Mouse (Mus musculus): ENCODE data around the gene Usp39.
A peak's percentile ranks its signal among the peaks of the same experiment; 100 is the strongest.

Usp39 gene

GRCm38 (mm10) chr6:72350214-72350613, 5.2 kb upstream of the Usp39 start:
- DNase-seq = no peak

DNA sequence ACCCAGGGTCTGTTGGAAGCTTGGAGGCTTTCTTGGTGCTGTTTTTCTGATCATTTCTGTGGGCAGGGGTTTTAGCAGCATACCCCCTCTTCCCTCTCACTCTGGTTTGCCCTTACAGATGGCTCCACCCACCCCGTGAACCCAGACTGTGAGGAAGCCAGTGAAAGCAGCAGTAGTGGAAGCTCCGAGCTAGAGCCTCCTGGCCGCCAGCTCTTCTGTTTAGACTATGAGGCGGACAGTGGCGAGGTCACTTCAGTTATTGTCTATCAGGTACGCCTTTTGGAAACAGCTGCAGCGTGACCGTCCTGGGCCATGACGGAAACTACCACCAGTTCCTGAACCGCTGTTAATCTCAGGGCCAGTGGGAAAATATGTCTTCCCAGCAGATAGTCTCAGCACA, 3.4 kb upstream of the Usp39 start:
- DNase-seq = peak; percentile 34

GRCm38 (mm10) chr6:72347166-72347941, 2.4 kb upstream of the Usp39 start, which contains the start of gene 0610030E20Rik:
0610030E20Rik (plus strand) TSS chr6:72347317.
- peak; percentile 84 for DNase-seq

DNA sequence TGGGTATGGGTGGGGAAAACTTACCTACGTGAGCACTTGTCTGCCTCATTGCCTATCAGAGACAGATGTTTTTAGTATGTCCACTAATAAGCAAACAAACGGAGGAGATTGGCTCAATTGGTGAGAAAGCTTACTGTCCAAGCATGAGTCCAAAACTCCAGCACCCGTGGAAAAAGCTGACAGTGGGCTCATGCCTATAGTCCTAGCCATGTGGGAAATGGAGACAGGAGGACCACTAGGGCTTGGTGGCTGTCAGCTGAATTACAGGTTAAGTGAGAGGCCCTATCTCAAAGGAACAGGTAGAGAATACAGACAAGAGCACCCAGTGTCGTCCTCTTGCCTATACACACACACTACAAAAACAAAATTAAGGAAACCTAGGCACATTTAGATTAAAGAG, 1.3 kb upstream of the Usp39 start:
- DNase-seq = no peak

GRCm38 (mm10) chr6:72345633-72346032, 649 bp upstream of the Usp39 start:
- no peak for DNase-seq

DNA sequence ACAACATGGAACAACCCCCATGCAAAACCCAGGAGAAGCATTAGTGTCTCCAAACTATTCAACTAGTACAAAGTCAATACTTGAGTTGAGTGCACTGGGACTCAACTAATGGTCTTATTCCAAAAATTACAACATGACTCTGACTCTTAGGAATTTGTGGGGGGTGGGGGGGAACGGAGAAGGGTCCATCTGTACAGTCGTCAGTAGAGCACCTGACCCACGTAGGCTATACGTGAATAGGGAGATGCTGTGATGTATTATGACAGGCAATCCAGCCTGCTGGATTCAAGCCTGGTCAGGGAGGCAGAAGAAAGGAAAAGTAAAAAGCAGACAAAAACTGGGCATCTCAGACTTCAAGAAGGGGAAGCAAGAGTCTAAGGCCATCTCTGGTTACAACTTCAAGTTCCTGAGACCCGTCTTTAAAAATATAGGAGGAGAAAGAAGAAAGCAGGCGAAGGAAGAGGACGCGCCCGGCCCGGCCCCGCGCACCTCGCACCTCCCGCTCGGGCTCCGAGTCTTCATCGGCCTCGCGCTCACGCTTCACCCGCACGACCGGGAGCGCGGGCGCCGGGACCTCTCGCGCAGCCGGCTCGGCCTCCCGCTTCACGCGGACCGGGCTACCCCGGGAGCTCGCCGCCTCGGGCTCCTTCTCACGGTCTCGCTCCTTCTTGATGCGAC, 449 bp downstream of the Usp39 start:
- no peak for DNase-seq

- DNase-seq = no peak
Measured at GRCm38 (mm10) chr6:72340481-72340880, 4.5 kb downstream of the Usp39 start.

- no peak for DNase-seq
Measured at GRCm38 (mm10) chr6:72333111-72333510, 11.9 kb downstream of the Usp39 start.

DNA sequence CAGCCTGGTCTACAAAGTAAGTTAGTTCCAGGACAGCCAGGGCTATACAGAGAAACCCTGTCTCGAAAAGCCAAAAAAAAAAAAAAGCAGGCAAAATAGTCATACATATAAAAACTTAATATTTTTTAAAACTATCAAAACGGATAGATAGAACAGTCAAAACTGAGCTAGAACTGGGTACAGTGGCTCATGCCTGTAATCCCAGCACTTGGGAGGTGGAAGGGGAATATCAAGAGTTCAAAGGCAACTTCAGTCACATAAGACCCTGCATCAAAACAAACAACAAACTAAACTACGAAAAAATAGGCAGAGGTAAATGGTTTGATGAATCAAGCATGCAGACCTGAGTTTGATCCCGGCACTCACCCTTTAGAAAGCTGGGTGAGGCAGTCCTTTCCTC, 14.9 kb downstream of the Usp39 start:
- DNase-seq = no peak

DNA sequence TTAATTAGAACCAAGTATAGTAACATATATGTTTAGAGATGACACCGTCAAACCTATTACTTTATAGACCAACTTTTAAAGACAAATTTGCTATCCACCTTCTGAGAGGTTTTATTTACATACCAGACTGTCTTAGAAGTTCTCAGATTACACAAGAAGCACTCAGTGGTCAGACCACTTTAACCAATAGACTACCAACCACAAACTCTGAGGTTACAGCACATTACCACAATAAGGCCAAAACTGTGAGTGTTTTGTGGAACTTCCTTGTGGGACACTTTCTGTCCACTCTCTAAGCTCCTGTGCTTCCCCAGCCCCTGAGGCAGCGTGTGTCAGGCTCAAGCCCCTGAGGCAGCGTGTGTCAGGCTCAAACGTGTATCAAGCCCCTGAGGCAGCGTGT, 16.0 kb downstream of the Usp39 start:
- DNase-seq = no peak

DNA sequence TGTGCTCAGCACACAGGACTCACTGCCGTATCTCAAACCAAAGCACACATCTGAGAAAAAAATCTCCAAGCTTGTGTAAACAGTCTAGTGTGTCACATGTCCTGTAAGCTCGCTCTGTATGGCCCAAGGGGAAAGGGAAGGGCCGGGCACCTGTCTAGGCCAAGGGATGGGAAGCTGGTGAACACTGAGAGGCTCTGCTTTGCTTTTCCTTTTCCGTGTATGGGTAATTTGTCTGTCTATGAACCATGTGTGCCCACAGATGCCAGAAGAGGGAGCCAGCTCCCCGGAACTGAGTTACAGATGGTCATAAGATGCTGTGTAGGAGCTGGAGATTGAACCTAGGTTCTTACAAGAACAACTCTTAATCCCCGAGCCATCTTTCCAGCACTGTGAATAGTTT, 18.7 kb downstream of the Usp39 start:
- peak; percentile 49 for DNase-seq

GRCm38 (mm10) chr6:72323786-72324508, 21.0 kb downstream of the Usp39 start:
- no peak for DNase-seq

DNA sequence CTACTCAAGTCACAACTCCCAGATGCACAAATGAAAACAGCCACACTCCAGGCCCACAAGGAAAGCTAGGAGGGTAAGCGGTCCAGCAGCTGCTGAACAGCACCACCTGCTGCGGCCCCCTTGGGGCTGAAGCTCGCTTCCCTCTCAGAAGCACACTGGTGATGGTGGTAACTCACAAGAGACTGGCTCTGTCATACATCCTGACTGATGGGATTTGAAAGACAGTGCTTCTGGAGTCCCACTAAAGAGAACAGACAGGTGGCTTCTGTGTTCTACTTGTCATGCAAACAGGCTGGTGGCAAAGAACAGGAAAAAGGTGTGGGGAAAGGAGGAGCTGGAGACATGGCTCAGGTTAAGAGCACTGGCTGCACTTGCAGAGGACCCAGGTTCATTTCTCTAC, 22.0 kb downstream of the Usp39 start:
- no peak for DNase-seq

DNA sequence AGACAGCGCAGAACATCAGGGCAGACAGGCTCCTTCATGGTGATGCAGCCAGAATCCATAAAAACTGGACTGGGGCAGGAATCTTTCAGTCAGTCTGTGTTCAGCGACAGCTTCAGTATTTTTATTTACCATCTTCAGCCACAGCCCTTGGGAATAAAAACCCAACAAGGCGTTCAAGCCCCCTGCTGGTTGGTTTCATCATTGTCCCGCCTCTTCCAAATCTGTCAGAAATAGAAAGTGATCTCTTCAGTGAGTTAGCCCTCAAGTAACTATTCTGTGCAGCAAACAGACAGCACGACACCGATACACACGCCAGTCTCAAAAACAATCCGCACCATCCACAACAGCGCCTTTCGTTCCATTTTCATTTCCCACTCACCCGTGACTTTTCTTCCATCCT, 26.0 kb downstream of the Usp39 start:
- peak; percentile 61 for DNase-seq

- DNase-seq = no peak
Measured at GRCm38 (mm10) chr6:72318440-72318839, 26.5 kb downstream of the Usp39 start.

DNA sequence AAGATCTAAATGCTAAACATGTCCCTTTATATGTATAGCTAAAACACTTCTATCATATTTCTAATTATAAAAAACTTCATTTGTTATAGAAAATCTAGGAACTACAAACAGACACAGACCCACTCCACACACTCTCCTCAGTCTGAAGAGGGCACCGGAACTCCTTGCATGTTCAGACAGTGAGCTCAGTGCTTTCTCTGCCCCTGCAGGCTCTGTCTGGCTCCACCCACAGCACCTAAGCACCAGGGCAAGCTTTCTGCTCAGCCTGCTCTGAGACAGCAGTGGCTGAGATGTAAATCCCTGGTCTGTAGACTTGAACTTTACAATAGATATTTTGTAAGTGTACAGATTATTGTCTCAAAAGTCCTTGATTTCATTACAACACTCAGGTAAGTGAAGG, 28.9 kb downstream of the Usp39 start:
- no peak for DNase-seq

DNA sequence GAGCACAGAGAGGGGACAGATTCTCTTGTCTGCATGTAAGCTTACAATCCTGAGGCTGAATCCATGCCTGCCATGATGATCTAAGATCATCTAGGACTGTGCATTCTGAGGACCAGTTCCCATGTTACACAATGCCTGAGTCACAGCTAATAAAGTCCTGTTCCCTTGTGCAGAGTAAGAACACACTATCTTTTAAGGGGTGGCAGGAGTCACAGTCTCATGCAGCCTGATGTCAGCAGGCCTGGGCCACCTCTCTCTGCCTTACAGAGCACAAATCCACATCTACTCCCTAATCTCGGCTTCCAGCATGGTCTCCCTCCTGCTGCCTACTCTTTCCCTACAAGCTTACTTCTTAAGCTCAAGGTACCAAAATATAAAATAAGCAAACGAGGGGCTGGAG, 29.6 kb downstream of the Usp39 start:
- no peak for DNase-seq

DNA sequence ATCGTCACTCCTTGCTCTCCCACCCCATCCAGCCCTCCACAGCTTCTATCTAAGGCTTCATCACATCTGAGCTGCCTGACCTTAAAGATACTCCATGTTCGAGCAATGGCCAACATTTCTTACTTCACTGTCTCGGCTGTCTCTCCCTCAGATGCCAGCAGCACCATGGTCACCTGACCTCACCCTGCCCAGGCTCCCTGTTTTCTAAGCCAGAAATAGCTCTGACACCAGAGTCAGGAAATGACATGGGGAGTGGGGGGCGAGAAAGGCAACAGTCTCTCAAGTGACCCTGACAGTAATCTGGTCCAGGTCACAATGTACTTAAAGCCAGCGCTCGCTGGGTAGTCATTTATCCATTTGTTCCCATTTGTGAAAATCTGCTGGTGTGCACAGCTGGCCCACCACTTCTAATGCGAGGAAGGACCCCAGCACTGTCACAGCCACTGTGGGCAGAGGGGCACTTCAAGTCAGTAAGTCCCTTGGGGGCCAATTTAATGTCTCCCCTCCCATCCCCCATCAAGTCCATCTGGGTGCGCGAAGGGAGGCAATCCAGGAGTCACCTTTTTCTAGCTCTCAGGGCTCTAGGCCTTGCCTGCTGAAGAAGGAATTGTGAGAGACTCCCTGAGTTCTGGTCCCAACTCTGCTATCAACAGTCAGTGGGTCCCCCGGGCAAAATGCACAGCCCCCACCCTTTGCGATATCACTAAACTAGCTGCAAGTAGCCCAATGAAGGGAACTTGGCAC, 31.7 kb downstream of the Usp39 start:
- DNase-seq = no peak

- no peak for DNase-seq
Measured at GRCm38 (mm10) chr6:72312198-72312597, 32.8 kb downstream of the Usp39 start.

GRCm38 (mm10) chr6:72303510-72303909, 41.5 kb downstream of the Usp39 start:
- DNase-seq = no peak

DNA sequence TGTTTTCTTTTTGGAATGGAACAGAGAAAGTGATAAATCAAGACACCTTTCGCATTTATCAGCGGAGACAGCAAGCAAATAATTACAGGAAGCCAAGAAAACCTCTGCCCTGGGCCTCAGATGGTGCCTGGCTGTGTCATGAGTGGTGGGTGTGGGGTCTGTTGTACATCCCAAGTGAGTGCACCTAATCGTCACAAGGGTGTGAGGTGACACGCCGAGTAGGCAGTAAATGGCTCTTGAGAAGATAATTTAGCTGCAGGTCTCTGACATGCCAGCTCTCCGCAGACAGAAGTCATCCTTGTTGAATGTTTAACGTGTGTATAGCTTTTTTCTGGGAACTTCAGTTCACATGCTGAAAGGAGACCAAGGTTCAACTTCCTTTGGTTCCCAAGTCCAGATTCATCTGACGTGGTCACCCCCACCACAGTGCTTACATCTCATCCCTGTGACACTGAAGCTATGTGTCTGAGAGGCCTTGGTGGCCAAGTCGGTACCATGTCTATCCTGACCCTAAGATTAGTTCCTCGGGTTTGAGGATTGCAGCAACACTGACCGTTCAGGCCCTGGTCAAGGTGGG, 42.5 kb downstream of the Usp39 start:
- DNase-seq = no peak

GRCm38 (mm10) chr6:72297825-72298224, 47.2 kb downstream of the Usp39 start:
- no peak for DNase-seq
